Mouse (Mus musculus): ENCODE data around the gene Ptma. TPM values are rescaled to one million over a fixed set of nuclear protein-coding genes. Genes with fewer than 3 reads are reported as not detected.
"Not testable (repeated sequence)": the region's sequence is repeated elsewhere in the genome, so short reads cannot be mapped to it uniquely, and the experiment has no call there.

The Ptma gene
- polyA plus RNA-seq, 1 experiment from 2014 or later = 2,677 TPM

DNA sequence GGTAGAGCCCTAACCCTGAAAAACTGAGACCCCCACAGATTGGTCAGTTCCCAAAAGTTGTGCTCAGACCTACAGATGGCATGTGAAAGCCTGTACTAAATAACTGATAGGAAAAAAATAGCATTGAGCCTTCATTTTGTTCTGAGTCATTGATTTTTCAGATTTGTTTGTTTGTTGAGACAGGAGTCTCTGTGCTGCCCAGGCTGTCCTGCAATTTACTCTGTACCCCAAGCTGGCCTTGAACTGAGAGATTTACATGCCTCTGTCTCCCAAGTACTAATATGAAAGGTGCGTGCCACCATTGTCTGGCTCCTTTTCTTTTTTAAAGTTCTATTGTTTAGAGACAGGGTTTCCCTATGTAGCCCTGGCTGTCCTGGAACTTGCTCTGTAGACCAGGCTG is 41.2 kb upstream of the Ptma start:
- H3K4me3 ChIP-seq (ENCODE audit: low read depth, low read length) = no peak overlapping the region
- WGBS = 97% methylated on average over 1 of the region's 1 CpGs
- peaks cover 11% of the 10 kb centered on the region for H3K4me1 ChIP-seq (ENCODE audit: control insufficient read depth, insufficient read depth, low read length)
- no peaks in the 10 kb centered on the region for H3K36me3 ChIP-seq (ENCODE audit: control insufficient read depth, insufficient read depth, low read length)
- H3K9me3 ChIP-seq (ENCODE audit: control insufficient read depth, low read depth, low read length) = no peaks in the 10 kb centered on the region
- no peak overlapping the region for H3K4me2 ChIP-seq (replicated peaks; ENCODE audit: low read depth, low read length)
- no peaks in the 10 kb centered on the region for H3K27me3 ChIP-seq (ENCODE audit: control insufficient read depth, insufficient read depth, low read length)
- no peak overlapping the region for H3K27ac ChIP-seq (ENCODE audit: low read length)
- no peak for ATAC-seq (ENCODE audit: insufficient number of reproducible peaks, insufficient read depth, low FRiP score, low read depth)
- H3K9ac ChIP-seq (replicated peaks; ENCODE audit: low read depth, low read length) = no peak overlapping the region

DNA sequence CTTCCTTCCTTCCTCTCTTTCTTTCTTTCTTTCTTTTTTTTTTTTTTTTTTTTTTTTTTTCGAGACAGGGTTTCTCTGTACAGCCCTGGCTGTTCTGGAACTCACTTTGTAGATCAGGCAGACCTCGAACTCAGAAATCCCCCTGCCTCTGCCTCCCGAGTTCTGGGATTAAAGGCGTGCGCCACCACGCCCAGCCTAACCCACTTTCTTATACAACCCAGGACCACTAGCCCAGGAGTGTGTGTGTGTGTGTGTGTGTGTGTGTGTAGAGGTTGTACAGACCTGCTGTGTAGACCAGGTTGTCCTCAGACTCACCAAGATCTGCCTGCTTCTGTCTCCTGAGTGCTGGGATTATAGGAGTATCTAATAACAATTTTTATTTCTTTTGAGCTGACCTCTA is 40.7 kb upstream of the Ptma start:
- not testable (repeated sequence) for H3K36me3 ChIP-seq (ENCODE audit: control insufficient read depth, insufficient read depth, low read length); H3K9me3 ChIP-seq (ENCODE audit: control insufficient read depth, low read depth, low read length); H3K27ac ChIP-seq (ENCODE audit: low read length); H3K27me3 ChIP-seq (ENCODE audit: control insufficient read depth, insufficient read depth, low read length); H3K4me2 ChIP-seq (replicated peaks; ENCODE audit: low read depth, low read length); ATAC-seq (ENCODE audit: insufficient number of reproducible peaks, insufficient read depth, low FRiP score, low read depth); H3K4me3 ChIP-seq (ENCODE audit: low read depth, low read length); H3K9ac ChIP-seq (replicated peaks; ENCODE audit: low read depth, low read length)
- peaks cover 15% of the 10 kb centered on the region for H3K4me1 ChIP-seq (ENCODE audit: control insufficient read depth, insufficient read depth, low read length)
- 95% methylated on average over 6 of the region's 6 CpGs for WGBS

DNA sequence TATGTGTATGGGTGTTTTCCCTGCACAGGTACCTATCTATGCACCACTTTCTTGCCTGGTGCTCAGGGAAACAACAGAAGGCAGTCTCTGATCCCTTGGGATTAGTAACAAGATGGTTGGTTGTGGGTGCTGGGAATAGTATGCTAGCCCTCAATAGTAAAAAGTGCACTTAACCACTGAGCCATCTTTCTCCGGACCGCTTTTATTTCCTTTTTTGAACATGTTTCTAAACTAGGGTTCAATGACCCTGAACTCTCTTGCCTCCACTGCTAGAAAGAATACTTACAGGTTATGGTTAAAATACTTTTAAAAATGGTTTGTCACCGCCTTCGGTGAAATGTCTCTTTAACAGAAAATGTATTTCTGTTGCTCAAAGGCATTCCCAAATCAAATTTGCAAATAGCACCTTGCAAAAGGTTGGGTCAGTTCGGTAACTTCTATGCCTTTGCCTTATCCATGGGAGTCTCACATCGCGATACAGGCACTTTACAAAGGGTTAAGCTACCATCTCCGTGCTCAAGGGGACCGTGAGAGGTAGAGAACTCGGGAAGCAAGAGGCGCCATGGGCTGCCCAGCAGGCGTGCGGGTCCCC is 39.7 kb upstream of the Ptma start:
- H3K4me3 ChIP-seq (ENCODE audit: low read depth, low read length) = peak overlapping the region; percentile 47
- H3K4me2 ChIP-seq (replicated peaks; ENCODE audit: low read depth, low read length) = peak overlapping the region; percentile 54
- no peaks in the 10 kb centered on the region for H3K9me3 ChIP-seq (ENCODE audit: control insufficient read depth, low read depth, low read length)
- WGBS = 9% methylated on average over 13 of the region's 13 CpGs
- peaks cover 21% of the 10 kb centered on the region for H3K4me1 ChIP-seq (ENCODE audit: control insufficient read depth, insufficient read depth, low read length)
- H3K27ac ChIP-seq (ENCODE audit: low read length) = peak overlapping the region; percentile 96
- no peak for ATAC-seq (ENCODE audit: insufficient number of reproducible peaks, insufficient read depth, low FRiP score, low read depth)
- H3K9ac ChIP-seq (replicated peaks; ENCODE audit: low read depth, low read length) = peak overlapping the region; percentile 65
- H3K36me3 ChIP-seq (ENCODE audit: control insufficient read depth, insufficient read depth, low read length) = no peaks in the 10 kb centered on the region
- H3K27me3 ChIP-seq (ENCODE audit: control insufficient read depth, insufficient read depth, low read length) = no peaks in the 10 kb centered on the region

DNA sequence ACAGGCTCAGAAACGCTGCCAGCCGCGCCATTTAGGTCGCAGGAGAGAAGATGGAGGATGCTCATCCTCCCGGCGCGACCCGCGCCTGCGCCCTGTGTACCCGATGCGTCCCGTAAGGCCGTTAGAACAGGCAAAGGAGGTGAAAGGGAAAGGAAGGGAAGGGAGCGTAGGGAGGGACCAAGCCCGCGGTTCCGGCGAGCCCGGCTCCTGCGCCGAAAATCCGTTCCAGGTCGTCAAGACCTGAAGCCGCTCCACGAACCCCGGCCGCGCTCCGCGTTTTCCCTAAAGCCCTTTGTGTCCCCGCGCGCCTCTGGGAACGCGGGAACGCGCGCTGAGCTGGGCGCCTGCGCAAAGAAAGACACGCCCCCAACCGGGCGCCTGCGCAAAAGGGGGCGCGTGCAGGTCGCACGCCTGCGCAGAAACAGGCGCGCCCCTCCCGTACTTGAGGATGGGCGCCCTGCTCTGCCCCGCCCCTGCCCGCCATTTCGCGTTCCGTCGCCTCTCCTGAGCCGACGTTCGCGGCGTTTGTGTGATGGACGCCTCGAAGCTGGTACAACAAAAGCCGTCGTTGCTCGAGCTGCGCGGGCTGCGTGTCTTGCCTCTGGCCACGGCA is 39.1 kb upstream of the Ptma start:
- Histone ChIP-seq H3K4me1 (ENCODE audit: control insufficient read depth, insufficient read depth, low read length) (peaks cover 27% of the 10 kb centered on the region), H3K36me3 (ENCODE audit: control insufficient read depth, insufficient read depth, low read length) (no peaks in the 10 kb centered on the region), H3K9ac (replicated peaks; ENCODE audit: low read depth, low read length) (peak overlapping the region; percentile 93), H3K27ac (ENCODE audit: low read length) (peak overlapping the region; percentile 98), H3K9me3 (ENCODE audit: control insufficient read depth, low read depth, low read length) (no peaks in the 10 kb centered on the region), H3K27me3 (ENCODE audit: control insufficient read depth, insufficient read depth, low read length) (no peaks in the 10 kb centered on the region), H3K4me3 (ENCODE audit: low read depth, low read length) (peak overlapping the region; percentile 77), H3K4me2 (replicated peaks; ENCODE audit: low read depth, low read length) (peak overlapping the region; percentile 77)
- WGBS = under 1% methylated on average over 71 of the region's 74 CpGs
- peak; percentile 96 for ATAC-seq (ENCODE audit: insufficient number of reproducible peaks, insufficient read depth, low FRiP score, low read depth)

DNA sequence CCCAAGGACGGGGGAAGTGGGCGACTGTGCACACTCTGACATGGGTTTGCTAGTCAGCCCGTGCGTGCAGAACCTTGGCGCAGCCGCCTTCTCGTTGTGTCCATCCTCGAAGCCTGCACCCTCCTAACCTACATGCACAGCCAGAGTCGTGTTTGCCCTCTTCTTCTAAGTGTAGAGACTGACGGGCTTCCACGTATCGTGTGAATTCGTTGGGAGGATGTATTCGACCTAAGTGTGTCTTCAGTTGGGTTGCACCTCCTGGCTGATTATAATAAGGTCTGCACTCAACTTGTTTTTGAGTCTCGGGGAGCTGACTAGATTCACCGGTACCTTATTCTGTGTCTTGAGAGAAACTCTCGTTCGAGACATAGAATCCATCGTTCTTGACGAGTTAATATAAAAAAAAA is 38.6 kb upstream of the Ptma start:
- peak overlapping the region; percentile 93 for H3K9ac ChIP-seq (replicated peaks; ENCODE audit: low read depth, low read length)
- H3K27ac ChIP-seq (ENCODE audit: low read length) = peak overlapping the region; percentile 98
- no peak for ATAC-seq (ENCODE audit: insufficient number of reproducible peaks, insufficient read depth, low FRiP score, low read depth)
- no peaks in the 10 kb centered on the region for H3K27me3 ChIP-seq (ENCODE audit: control insufficient read depth, insufficient read depth, low read length)
- 8% methylated on average over 20 of the region's 20 CpGs for WGBS
- H3K4me2 ChIP-seq (replicated peaks; ENCODE audit: low read depth, low read length) = peak overlapping the region; percentile 77
- no peaks in the 10 kb centered on the region for H3K9me3 ChIP-seq (ENCODE audit: control insufficient read depth, low read depth, low read length)
- no peaks in the 10 kb centered on the region for H3K36me3 ChIP-seq (ENCODE audit: control insufficient read depth, insufficient read depth, low read length)
- peak overlapping the region; percentile 77 for H3K4me3 ChIP-seq (ENCODE audit: low read depth, low read length)
- H3K4me1 ChIP-seq (ENCODE audit: control insufficient read depth, insufficient read depth, low read length) = peaks cover 29% of the 10 kb centered on the region

DNA sequence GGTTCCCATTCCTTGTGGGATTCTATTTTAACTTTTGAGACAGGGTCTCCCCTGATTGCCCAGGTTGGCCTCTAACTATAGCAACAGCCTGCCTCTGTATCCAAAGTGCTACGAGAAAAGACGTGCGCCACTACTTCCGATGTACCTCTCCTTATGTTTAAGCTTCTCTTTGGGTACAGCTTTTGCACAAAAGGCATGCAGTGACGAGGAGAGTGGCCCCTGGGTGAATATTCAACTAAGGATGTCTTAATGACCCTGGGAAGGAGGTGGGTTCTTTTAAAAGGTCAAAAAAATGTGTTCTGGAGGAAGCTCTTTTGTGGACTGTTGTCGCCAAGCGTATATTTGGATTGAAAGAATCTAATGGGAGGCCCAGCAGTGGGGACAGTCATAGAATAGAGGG is 38.2 kb upstream of the Ptma start:
- Histone ChIP-seq H3K27me3 (ENCODE audit: control insufficient read depth, insufficient read depth, low read length) (no peaks in the 10 kb centered on the region), H3K27ac (ENCODE audit: low read length) (peak overlapping the region; percentile 98), H3K4me1 (ENCODE audit: control insufficient read depth, insufficient read depth, low read length) (peaks cover 29% of the 10 kb centered on the region), H3K4me3 (ENCODE audit: low read depth, low read length) (peak overlapping the region; percentile 77), H3K4me2 (replicated peaks; ENCODE audit: low read depth, low read length) (peak overlapping the region; percentile 77), H3K36me3 (ENCODE audit: control insufficient read depth, insufficient read depth, low read length) (no peaks in the 10 kb centered on the region), H3K9ac (replicated peaks; ENCODE audit: low read depth, low read length) (peak overlapping the region; percentile 93), H3K9me3 (ENCODE audit: control insufficient read depth, low read depth, low read length) (no peaks in the 10 kb centered on the region)
- 49% methylated on average over 7 of the region's 7 CpGs for WGBS
- ATAC-seq (ENCODE audit: insufficient number of reproducible peaks, insufficient read depth, low FRiP score, low read depth) = no peak

DNA sequence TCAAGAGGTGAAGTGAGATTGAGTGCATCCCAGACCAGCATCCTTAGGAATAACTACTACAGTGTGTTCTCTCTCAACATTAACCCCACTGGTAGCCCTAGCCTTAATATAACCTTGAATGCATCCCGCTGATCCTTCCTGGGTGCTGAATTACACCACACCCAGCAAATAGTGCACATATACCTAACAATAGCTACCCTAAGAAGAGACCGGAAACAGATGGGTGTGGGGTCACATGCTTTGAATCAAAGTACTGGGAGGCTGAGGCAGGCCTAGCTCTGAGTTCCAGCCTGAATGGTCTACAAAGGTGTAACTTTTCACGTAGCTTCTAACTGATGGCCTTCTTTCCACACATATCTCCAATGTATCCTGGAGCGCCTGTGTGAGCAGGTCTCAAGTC is 37.8 kb upstream of the Ptma start:
- Histone ChIP-seq H3K36me3 (ENCODE audit: control insufficient read depth, insufficient read depth, low read length) (no peaks in the 10 kb centered on the region), H3K4me2 (replicated peaks; ENCODE audit: low read depth, low read length) (peak overlapping the region; percentile 77), H3K9me3 (ENCODE audit: control insufficient read depth, low read depth, low read length) (no peaks in the 10 kb centered on the region), H3K9ac (replicated peaks; ENCODE audit: low read depth, low read length) (peak overlapping the region; percentile 93), H3K27me3 (ENCODE audit: control insufficient read depth, insufficient read depth, low read length) (no peaks in the 10 kb centered on the region), H3K27ac (ENCODE audit: low read length) (peak overlapping the region; percentile 98; the same call in 1 of the 2 replicates), H3K4me3 (ENCODE audit: low read depth, low read length) (peak overlapping the region; percentile 77; the same call in 1 of the 2 replicates), H3K4me1 (ENCODE audit: control insufficient read depth, insufficient read depth, low read length) (peaks cover 29% of the 10 kb centered on the region)
- no peak for ATAC-seq (ENCODE audit: insufficient number of reproducible peaks, insufficient read depth, low FRiP score, low read depth)
- 94% methylated on average over 4 of the region's 4 CpGs for WGBS

DNA sequence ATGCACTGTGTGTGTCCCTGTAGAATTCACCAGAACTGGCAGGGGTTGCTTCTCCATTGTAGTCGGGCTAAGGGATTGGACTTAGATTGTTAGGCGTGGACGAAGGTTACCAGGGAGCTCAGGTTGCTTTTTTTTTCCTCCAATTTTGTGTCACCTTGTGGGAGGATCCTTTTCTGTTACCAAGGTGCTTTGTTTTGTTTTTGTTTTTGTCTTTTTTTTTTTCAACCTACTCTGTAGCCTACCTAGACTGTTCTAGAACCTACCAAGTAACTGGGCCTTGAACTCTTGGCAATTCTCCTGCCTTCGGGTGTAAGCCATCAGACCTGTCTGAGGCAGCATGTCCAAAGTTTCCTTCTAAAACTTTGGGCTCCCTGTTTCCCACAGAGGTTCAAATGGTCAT is 36.6 kb upstream of the Ptma start:
- no peaks in the 10 kb centered on the region for H3K36me3 ChIP-seq (ENCODE audit: control insufficient read depth, insufficient read depth, low read length)
- H3K4me2 ChIP-seq (replicated peaks; ENCODE audit: low read depth, low read length) = no peak overlapping the region
- H3K9ac ChIP-seq (replicated peaks; ENCODE audit: low read depth, low read length) = no peak overlapping the region
- no peaks in the 10 kb centered on the region for H3K27me3 ChIP-seq (ENCODE audit: control insufficient read depth, insufficient read depth, low read length)
- H3K4me1 ChIP-seq (ENCODE audit: control insufficient read depth, insufficient read depth, low read length) = peaks cover 29% of the 10 kb centered on the region
- 94% methylated on average over 4 of the region's 4 CpGs for WGBS
- H3K9me3 ChIP-seq (ENCODE audit: control insufficient read depth, low read depth, low read length) = no peaks in the 10 kb centered on the region
- no peak overlapping the region for H3K27ac ChIP-seq (ENCODE audit: low read length)
- no peak for ATAC-seq (ENCODE audit: insufficient number of reproducible peaks, insufficient read depth, low FRiP score, low read depth)
- no peak overlapping the region for H3K4me3 ChIP-seq (ENCODE audit: low read depth, low read length)

DNA sequence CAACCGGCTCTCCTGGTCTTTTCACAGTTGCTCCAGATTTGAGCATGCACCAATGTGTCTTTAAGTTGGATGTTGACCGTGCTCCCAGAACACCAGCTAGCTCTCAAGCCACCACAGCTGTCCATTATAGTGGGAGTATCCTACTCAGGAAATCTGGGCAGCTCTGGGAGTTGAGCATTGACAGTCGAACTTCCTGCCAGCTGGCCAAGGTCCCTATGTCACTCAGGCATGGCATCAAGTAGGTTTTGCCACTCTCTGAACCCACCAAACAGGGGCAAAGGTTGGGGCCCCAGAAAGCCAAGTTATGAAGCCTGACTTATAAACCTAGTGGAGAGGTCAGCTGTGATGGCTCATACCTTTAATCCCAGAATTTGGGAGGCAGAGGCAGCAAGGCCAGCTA is 35.8 kb upstream of the Ptma start:
- Histone ChIP-seq H3K4me2 (replicated peaks; ENCODE audit: low read depth, low read length) (no peak overlapping the region), H3K4me3 (ENCODE audit: low read depth, low read length) (no peak overlapping the region), H3K9me3 (ENCODE audit: control insufficient read depth, low read depth, low read length) (no peaks in the 10 kb centered on the region), H3K27me3 (ENCODE audit: control insufficient read depth, insufficient read depth, low read length) (no peaks in the 10 kb centered on the region), H3K4me1 (ENCODE audit: control insufficient read depth, insufficient read depth, low read length) (peaks cover 29% of the 10 kb centered on the region), H3K27ac (ENCODE audit: low read length) (peak overlapping the region; percentile 83), H3K36me3 (ENCODE audit: control insufficient read depth, insufficient read depth, low read length) (no peaks in the 10 kb centered on the region), H3K9ac (replicated peaks; ENCODE audit: low read depth, low read length) (no peak overlapping the region)
- no peak for ATAC-seq (ENCODE audit: insufficient number of reproducible peaks, insufficient read depth, low FRiP score, low read depth)
- 76% methylated on average over 3 of the region's 3 CpGs for WGBS

Data from stomach, embryonic 14.5 days (tissue).